Mouse (Mus musculus) spleen, adult 2 months (tissue): Measurements from ENCODE around the gene Gss. TPM values are rescaled to one million over a fixed set of nuclear protein-coding genes. Genes with fewer than 3 reads are reported as not detected.

Source experiments
- DNase-seq, 2 experiments: peaks; one replicate each; pipeline versions ENCODE4 v3.0.0 to v3.0.0-alpha.2; 2012 to 2021; ENCODE audit warnings: low spot score in 2 of 2, low read depth in 1 of 2
- H3K27ac ChIP-seq: fragments of 200-500 bp; 2 replicates; pipeline ENCODE4 v1.5.1; 2012; ENCODE audit warnings: low read length, inconsistent platforms; ENCODE audit not compliant: insufficient read depth
- H3K27me3 ChIP-seq: fragments of 200-500 bp; 2 replicates; pipeline ENCODE4 v1.6.1; 2012; ENCODE audit warnings: mild to moderate bottlenecking, moderate library complexity, low read length, inconsistent platforms; ENCODE audit not compliant: control insufficient read depth, insufficient read depth
- H3K36me3 ChIP-seq: fragments of 200-500 bp; 2 replicates; pipeline ENCODE4 v1.6.1; 2012; ENCODE audit warnings: mild to moderate bottlenecking, low read length, inconsistent platforms; ENCODE audit not compliant: control insufficient read depth, insufficient read depth
- H3K4me1 ChIP-seq: fragments of 200-500 bp; 2 replicates; pipeline ENCODE4 v1.6.1; 2011; ENCODE audit warnings: inconsistent platforms; ENCODE audit not compliant: control insufficient read depth, insufficient read depth, insufficient read length
- H3K4me3 ChIP-seq: fragments of 200-500 bp; 2 replicates; pipeline ENCODE4 v1.5.1; 2011; ENCODE audit warnings: mild to moderate bottlenecking, inconsistent platforms; ENCODE audit not compliant: insufficient read depth, insufficient read length; ENCODE audit errors: extremely low read depth
- CTCF ChIP-seq: fragments of 200-500 bp; IDR thresholded peaks from 2 replicates; pipeline ENCODE4 v1.5.1; 2011; ENCODE audit warnings: mild to moderate bottlenecking, inconsistent platforms; ENCODE audit not compliant: insufficient read depth, insufficient read length, insufficient replicate concordance; ENCODE audit errors: extremely low read depth
- POLR2A ChIP-seq: fragments of 200-500 bp; IDR thresholded peaks from 2 replicates; pipeline ENCODE4 v1.6.1; 2011; ENCODE audit warnings: low read depth, low read length, inconsistent platforms
- WGBS: fragments of 180-500 bp; shearing (Covaris S2); methylation state at CpG from one replicate; pipeline ENCODE4 v1.1.7; 2018; 5-methylcytosine and 5-hydroxymethylcytosine counted together
- polyA plus RNA-seq: library from polyadenylated mRNA; depleted of rRNA; stranded (reverse); fragments of >200 nt; gene quantifications from 2 replicates; pipeline ENCODE4 v1.2.3, GENCODE M21; 2012

Gene Gss
- polyA plus RNA-seq, 1 experiment: 9.9 TPM

- Histone ChIP-seq H3K36me3 (peaks cover 6% of the 10 kb centered on the region), H3K27ac (no peak overlapping the region), H3K4me1 (no peaks in the 10 kb centered on the region), H3K4me3 (no peak overlapping the region), H3K27me3 (0 out of 2 replicates have a peak, but pooled peaks cover 9% of the 10 kb centered on the region)
- WGBS: 89% methylated on average over 9 of the region's 9 CpGs
- no peak for TF ChIP-seq POLR2A
- TF ChIP-seq CTCF: no peak
- DNase-seq: no peak
Observed at GRCm38 (mm10) chr2:155628112-155628511, 35.5 kb upstream of the Gss start.

GRCm38 (mm10) chr2:155627030-155627738, 34.6 kb upstream of the Gss start:
- no peaks in the 10 kb centered on the region for H3K4me1 ChIP-seq
- H3K36me3 ChIP-seq: peaks cover 1% of the 10 kb centered on the region; the same call in 1 of the 2 replicates
- TF ChIP-seq CTCF (peak; percentile 99), POLR2A (no peak)
- WGBS: 41% methylated on average over 21 of the region's 21 CpGs
- no peak overlapping the region for H3K27ac ChIP-seq
- DNase-seq: peak; percentile 29 to 56
- no peak overlapping the region for H3K4me3 ChIP-seq
- 0 out of 2 replicates have a peak, but pooled peaks cover 9% of the 10 kb centered on the region for H3K27me3 ChIP-seq

GRCm38 (mm10) chr2:155626277-155626676, 33.7 kb upstream of the Gss start:
- Histone ChIP-seq H3K36me3 (no peaks in the 10 kb centered on the region), H3K4me3 (no peak overlapping the region), H3K27me3 (0 out of 2 replicates have a peak, but pooled peaks cover 9% of the 10 kb centered on the region), H3K4me1 (no peaks in the 10 kb centered on the region), H3K27ac (no peak overlapping the region)
- TF ChIP-seq POLR2A (no peak), CTCF (no peak)
- no peak for DNase-seq
- WGBS: 59% methylated on average over 15 of the region's 15 CpGs

- DNase-seq: peak in 1 of 2 experiments; percentile 8
- Histone ChIP-seq H3K27me3 (0 out of 2 replicates have a peak, but pooled peaks cover 5% of the 10 kb centered on the region), H3K36me3 (no peaks in the 10 kb centered on the region), H3K27ac (no peak overlapping the region), H3K4me3 (no peak overlapping the region), H3K4me1 (no peaks in the 10 kb centered on the region)
- WGBS: 43% methylated on average over 10 of the region's 10 CpGs
- TF ChIP-seq POLR2A: no peak
- peak; percentile 25; the same call in 1 of the 2 replicates for TF ChIP-seq CTCF
Observed at GRCm38 (mm10) chr2:155624730-155625129, 32.1 kb upstream of the Gss start.

- no peaks in the 10 kb centered on the region for H3K36me3 ChIP-seq
- H3K4me1 ChIP-seq: no peaks in the 10 kb centered on the region
- DNase-seq: no peak
- TF ChIP-seq CTCF (no peak), POLR2A (no peak)
- H3K27ac ChIP-seq: no peak overlapping the region
- 71% methylated on average over 6 of the region's 6 CpGs for WGBS
- 0 out of 2 replicates have a peak, but pooled peaks cover 1% of the 10 kb centered on the region for H3K27me3 ChIP-seq
- no peak overlapping the region for H3K4me3 ChIP-seq
Observed at GRCm38 (mm10) chr2:155623996-155624395, 31.4 kb upstream of the Gss start.

- no peak for DNase-seq
- WGBS: 33% methylated on average over 11 of the region's 11 CpGs
- no peak for TF ChIP-seq CTCF
- no peak for TF ChIP-seq POLR2A
- Histone ChIP-seq H3K4me3 (no peak overlapping the region), H3K27ac (no peak overlapping the region), H3K4me1 (no peaks in the 10 kb centered on the region), H3K36me3 (no peaks in the 10 kb centered on the region), H3K27me3 (no peaks in the 10 kb centered on the region)
Observed at GRCm38 (mm10) chr2:155622606-155623005, 30.0 kb upstream of the Gss start.

- Histone ChIP-seq H3K36me3 (no peaks in the 10 kb centered on the region), H3K27ac (no peak overlapping the region), H3K27me3 (no peaks in the 10 kb centered on the region; the same call in 1 of the 2 replicates), H3K4me3 (no peak overlapping the region), H3K4me1 (no peaks in the 10 kb centered on the region)
- WGBS: 22% methylated on average over 8 of the region's 8 CpGs
- peak; percentile 21 to 82 for DNase-seq
- peak; percentile 98 for TF ChIP-seq CTCF
- TF ChIP-seq POLR2A: no peak
Observed at GRCm38 (mm10) chr2:155619817-155620216, 27.2 kb upstream of the Gss start.
